Mouse (Mus musculus): Measurements from ENCODE around the gene Pik3r6. TPM values are rescaled to one million over a fixed set of nuclear protein-coding genes. Genes with fewer than 3 reads are reported as not detected.

Gene Pik3r6
- polyA plus RNA-seq (2014; fragmentation: Nextera tagmentation; extraction: Ambion mirVana) = 1.3 and 1.7 TPM in 2 replicates

DNA sequence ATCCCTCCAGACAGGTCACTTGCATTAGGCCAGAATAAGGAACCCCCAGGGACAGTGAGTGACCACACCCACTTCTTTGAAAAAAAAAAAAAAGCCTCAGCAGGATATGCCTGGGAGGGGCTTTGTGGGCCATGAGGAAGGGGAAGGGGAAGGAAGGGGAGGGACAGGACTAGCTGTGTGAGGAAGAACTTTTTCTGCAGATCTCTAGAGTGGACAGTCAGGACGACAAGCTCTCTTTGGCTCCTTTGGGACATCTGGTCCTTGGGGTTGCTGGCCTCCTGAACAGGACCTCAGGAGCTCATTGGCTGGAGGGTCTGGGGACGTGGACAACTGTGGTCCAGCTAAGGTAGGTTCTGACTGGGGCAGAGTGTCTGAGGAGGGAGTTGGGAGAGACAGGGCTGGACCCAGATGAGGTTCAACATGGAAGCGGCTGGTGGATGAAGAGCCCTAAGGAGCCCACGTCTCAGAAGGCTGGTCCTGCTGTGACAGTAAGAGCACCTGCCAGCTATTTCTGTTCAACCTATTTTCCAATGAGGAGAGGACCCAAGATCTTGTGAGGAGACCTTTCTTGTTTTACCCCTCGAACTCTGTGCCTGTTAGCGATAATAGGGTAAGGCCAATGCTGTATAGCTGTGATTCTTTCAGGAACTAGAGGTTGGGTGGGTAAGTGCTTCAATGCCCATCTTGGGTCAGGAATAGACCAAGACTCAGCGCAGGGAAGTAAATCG, at the start of gene Pik3r6:
Gene Pik3r6, plus strand, starts transcription at position 118 of the 728 bp plus-strand sequence.
- WGBS = 81% methylated on average over 8 of the region's 8 CpGs

DNA sequence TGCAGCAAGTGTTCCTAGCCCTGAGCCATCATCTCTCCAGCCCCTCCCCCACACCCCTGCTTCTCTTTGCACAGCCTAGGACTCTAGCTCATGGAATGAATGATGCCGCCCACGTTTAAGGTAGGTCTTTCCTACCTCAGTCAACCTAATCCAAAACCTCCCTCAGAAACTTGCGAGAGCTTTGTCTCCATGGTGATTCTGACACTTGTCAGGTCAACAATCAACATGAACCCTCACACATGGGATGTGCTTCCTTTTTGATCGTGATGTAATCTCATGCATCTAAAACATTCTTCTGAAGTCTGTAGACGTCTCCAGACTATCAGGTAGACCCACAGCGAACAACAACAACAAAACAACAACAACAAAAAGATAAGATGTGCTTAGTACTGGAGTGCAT, 49.5 kb upstream of the Pik3r6 start:
- no peak overlapping the region for H3K9ac ChIP-seq
- H3K4me3 ChIP-seq (replicated peaks; ENCODE audit: low read length) = no peak overlapping the region
- no peak for ATAC-seq (ENCODE audit: low FRiP score)
- no peaks in the 10 kb centered on the region for H3K9me3 ChIP-seq (ENCODE audit: control insufficient read depth, low read length)
- H3K27ac ChIP-seq = no peak overlapping the region
- no peaks in the 10 kb centered on the region for H3K36me3 ChIP-seq (replicated peaks; ENCODE audit: control insufficient read depth, insufficient read depth)
- H3K4me2 ChIP-seq (replicated peaks) = no peak overlapping the region
- peaks cover 10% of the 10 kb centered on the region; the same call in 1 of the 2 replicates for H3K4me1 ChIP-seq (replicated peaks; ENCODE audit: control insufficient read depth, insufficient read depth, low read length)
- WGBS = 76% methylated on average over 6 of the region's 6 CpGs
- no peaks in the 10 kb centered on the region for H3K27me3 ChIP-seq (ENCODE audit: control insufficient read depth, insufficient read depth, low read length)
- DNase-seq (ENCODE audit: low spot score) = no peak

More for the DNA sequence above, at the start of gene Pik3r6:
- H3K4me2 ChIP-seq (replicated peaks) = peak within 1 kb of the TSS; percentile 26; the same call in 1 of the 2 replicates
- H3K9me3 ChIP-seq (ENCODE audit: control insufficient read depth, low read length) = no peaks in the 10 kb centered on the region
- H3K4me1 ChIP-seq (replicated peaks; ENCODE audit: control insufficient read depth, insufficient read depth, low read length) = no peaks in the 10 kb centered on the region
- H3K36me3 ChIP-seq (replicated peaks; ENCODE audit: control insufficient read depth, insufficient read depth) = no peaks in the 10 kb centered on the region
- H3K27me3 ChIP-seq (ENCODE audit: control insufficient read depth, insufficient read depth, low read length) = no peaks in the 10 kb centered on the region
- no peak within 1 kb of the TSS for H3K9ac ChIP-seq
- no peak for ATAC-seq (ENCODE audit: low FRiP score)
- no peak for DNase-seq (ENCODE audit: low spot score)
- H3K27ac ChIP-seq = no peak within 1 kb of the TSS
- no peak within 1 kb of the TSS for H3K4me3 ChIP-seq (replicated peaks; ENCODE audit: low read length)

DNA sequence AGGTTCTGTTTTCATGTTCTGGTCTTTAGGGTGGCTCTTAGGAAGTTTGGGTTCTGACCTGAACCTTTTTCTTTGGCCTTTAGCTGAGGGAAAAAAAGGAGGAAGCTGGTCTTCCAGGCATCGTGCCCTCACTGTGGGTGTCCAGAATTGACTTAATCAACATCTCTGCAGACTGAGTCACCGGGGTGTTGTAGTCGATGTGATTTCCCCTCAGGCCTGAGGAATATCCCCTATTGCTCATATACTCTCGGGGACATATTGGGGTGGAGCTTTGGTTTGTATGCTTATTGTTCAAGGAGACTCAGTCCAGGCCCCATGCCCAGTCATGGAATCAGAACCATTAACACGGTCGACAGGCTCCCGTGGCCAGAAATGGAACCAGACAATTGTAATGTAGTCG, 44.7 kb upstream of the Pik3r6 start:
- H3K27me3 ChIP-seq (ENCODE audit: control insufficient read depth, insufficient read depth, low read length) = no peaks in the 10 kb centered on the region
- no peaks in the 10 kb centered on the region for H3K9me3 ChIP-seq (ENCODE audit: control insufficient read depth, low read length)
- ATAC-seq (ENCODE audit: low FRiP score) = no peak
- WGBS = 67% methylated on average over 8 of the region's 8 CpGs
- DNase-seq (ENCODE audit: low spot score) = no peak
- H3K9ac ChIP-seq = no peak overlapping the region
- no peak overlapping the region for H3K4me2 ChIP-seq (replicated peaks)
- no peak overlapping the region for H3K27ac ChIP-seq
- H3K36me3 ChIP-seq (replicated peaks; ENCODE audit: control insufficient read depth, insufficient read depth) = no peaks in the 10 kb centered on the region
- no peak overlapping the region for H3K4me3 ChIP-seq (replicated peaks; ENCODE audit: low read length)
- H3K4me1 ChIP-seq (replicated peaks; ENCODE audit: control insufficient read depth, insufficient read depth, low read length) = no peaks in the 10 kb centered on the region

DNA sequence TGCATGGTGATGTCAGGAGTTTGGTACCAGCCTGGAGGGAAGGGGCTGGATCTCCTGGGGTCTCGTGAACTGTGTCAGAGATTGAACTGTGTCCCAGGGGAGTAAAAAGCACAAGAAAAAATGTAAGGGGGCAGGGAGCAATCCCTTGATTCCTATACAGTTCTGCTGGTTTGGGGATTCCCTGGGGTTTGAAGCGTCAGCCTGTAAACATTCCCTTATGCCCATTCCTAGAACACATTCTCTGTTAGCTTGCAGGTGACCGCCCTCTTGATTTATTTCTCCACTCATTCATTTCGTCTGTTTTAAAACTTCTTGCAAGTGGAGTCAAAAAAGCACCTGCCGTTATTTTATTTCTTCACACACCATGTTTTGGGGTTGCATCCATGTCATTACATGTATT, 43.8 kb upstream of the Pik3r6 start:
- H3K9ac ChIP-seq = no peak overlapping the region
- DNase-seq (ENCODE audit: low spot score) (no peak), ATAC-seq (ENCODE audit: low FRiP score) (no peak)
- no peak overlapping the region for H3K4me3 ChIP-seq (replicated peaks; ENCODE audit: low read length)
- no peaks in the 10 kb centered on the region for H3K4me1 ChIP-seq (replicated peaks; ENCODE audit: control insufficient read depth, insufficient read depth, low read length)
- no peaks in the 10 kb centered on the region for H3K9me3 ChIP-seq (ENCODE audit: control insufficient read depth, low read length)
- no peak overlapping the region for H3K27ac ChIP-seq
- H3K36me3 ChIP-seq (replicated peaks; ENCODE audit: control insufficient read depth, insufficient read depth) = no peaks in the 10 kb centered on the region
- no peak overlapping the region for H3K4me2 ChIP-seq (replicated peaks)
- 84% methylated on average over 5 of the region's 5 CpGs for WGBS
- H3K27me3 ChIP-seq (ENCODE audit: control insufficient read depth, insufficient read depth, low read length) = no peaks in the 10 kb centered on the region

DNA sequence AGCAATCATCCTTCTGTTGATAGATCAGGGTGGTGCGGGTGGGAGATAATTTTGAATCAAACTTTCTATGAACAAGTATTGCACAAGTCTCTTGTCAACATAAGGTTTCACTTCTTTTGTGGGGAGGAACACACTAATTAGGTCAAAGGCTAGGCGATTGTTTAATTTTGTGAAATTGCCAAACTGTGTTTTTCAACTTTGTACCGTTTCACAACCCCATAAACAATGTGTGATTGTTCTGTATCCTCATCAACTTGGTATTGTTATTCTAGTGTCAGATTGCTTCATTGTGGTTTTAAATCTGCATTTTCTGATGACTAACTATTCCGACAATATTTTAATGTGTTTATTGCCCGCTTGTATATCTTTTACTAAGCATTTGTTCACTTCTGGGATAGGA, 43.3 kb upstream of the Pik3r6 start:
- no peak overlapping the region for H3K4me3 ChIP-seq (replicated peaks; ENCODE audit: low read length)
- no peak overlapping the region for H3K9ac ChIP-seq
- H3K36me3 ChIP-seq (replicated peaks; ENCODE audit: control insufficient read depth, insufficient read depth) = no peaks in the 10 kb centered on the region
- no peaks in the 10 kb centered on the region for H3K27me3 ChIP-seq (ENCODE audit: control insufficient read depth, insufficient read depth, low read length)
- ATAC-seq (ENCODE audit: low FRiP score) (no peak), DNase-seq (ENCODE audit: low spot score) (no peak)
- 94% methylated on average over 5 of the region's 5 CpGs for WGBS
- H3K9me3 ChIP-seq (ENCODE audit: control insufficient read depth, low read length) = no peaks in the 10 kb centered on the region
- H3K4me1 ChIP-seq (replicated peaks; ENCODE audit: control insufficient read depth, insufficient read depth, low read length) = no peaks in the 10 kb centered on the region
- H3K27ac ChIP-seq = no peak overlapping the region
- no peak overlapping the region for H3K4me2 ChIP-seq (replicated peaks)

DNA sequence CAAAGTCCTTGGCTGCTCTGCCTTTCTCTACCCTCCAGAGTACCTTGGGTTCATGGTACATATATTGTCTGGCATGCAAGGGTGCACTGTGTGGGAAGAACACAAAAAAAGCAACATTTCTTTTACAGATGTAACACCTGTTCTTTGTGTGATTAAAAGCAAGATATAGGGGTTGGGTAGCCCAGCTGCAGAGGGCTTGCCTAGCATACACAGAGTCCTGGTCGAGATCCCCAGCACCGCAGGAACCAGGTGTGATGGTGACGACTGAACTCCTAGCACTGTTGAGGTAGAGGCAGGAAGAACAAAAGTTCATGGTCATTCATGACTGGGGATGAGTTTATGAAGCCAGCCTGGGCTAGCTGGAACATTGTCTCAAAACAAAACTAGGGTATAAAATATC, 40.1 kb upstream of the Pik3r6 start:
- H3K9ac ChIP-seq = no peak overlapping the region
- DNase-seq (ENCODE audit: low spot score) = no peak
- no peak overlapping the region for H3K27ac ChIP-seq
- no peaks in the 10 kb centered on the region for H3K27me3 ChIP-seq (ENCODE audit: control insufficient read depth, insufficient read depth, low read length)
- H3K4me2 ChIP-seq (replicated peaks) = no peak overlapping the region
- 84% methylated on average over 3 of the region's 3 CpGs for WGBS
- H3K4me1 ChIP-seq (replicated peaks; ENCODE audit: control insufficient read depth, insufficient read depth, low read length) = no peaks in the 10 kb centered on the region
- ATAC-seq (ENCODE audit: low FRiP score) = no peak
- no peaks in the 10 kb centered on the region for H3K36me3 ChIP-seq (replicated peaks; ENCODE audit: control insufficient read depth, insufficient read depth)
- no peaks in the 10 kb centered on the region for H3K9me3 ChIP-seq (ENCODE audit: control insufficient read depth, low read length)
- H3K4me3 ChIP-seq (replicated peaks; ENCODE audit: low read length) = no peak overlapping the region

DNA sequence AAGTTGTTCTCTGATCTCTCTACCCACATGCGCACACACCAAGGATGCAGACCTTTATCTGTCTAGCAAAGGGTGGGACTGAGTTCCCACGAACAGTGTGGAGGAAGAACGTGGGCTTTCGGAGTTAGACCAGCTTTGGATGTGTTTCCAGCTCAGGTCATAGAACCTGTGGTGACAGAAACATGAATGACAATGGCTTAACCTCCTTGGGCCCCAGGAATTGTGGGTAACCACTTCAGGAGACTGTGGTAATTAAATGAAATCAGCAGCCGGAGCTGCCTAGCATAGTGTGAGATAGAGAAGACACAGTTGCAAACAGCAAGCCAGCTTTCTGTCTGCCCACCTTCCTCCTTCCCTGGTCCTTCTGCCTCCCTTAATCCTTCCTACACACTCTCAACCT, 38.6 kb upstream of the Pik3r6 start:
- H3K4me1 ChIP-seq (replicated peaks; ENCODE audit: control insufficient read depth, insufficient read depth, low read length) = no peaks in the 10 kb centered on the region
- no peak overlapping the region for H3K4me3 ChIP-seq (replicated peaks; ENCODE audit: low read length)
- ATAC-seq (ENCODE audit: low FRiP score) = no peak
- H3K27ac ChIP-seq = no peak overlapping the region
- H3K4me2 ChIP-seq (replicated peaks) = no peak overlapping the region
- no peak for DNase-seq (ENCODE audit: low spot score)
- H3K9ac ChIP-seq = no peak overlapping the region
- H3K9me3 ChIP-seq (ENCODE audit: control insufficient read depth, low read length) = no peaks in the 10 kb centered on the region
- H3K36me3 ChIP-seq (replicated peaks; ENCODE audit: control insufficient read depth, insufficient read depth) = no peaks in the 10 kb centered on the region
- H3K27me3 ChIP-seq (ENCODE audit: control insufficient read depth, insufficient read depth, low read length) = no peaks in the 10 kb centered on the region
- WGBS = 78% methylated on average over 5 of the region's 5 CpGs

DNA sequence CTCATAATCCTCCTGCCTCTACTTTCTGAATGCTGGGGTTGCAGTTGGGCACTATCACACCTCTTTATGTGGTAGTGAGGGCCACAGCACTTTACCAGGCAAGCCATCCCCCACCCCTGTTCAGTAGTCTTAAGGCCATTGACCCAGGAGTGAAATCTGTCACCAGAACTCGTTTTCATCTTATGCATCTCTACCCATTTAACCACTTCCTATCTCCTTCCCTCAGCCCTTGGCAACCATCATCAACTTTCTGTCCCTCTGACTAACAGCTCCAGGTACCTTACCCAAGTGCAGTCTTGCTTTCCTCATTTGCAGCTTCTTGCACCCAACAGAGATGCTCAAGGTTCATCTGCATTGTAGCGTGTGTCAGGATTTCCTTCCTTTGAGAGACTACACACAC, 37.7 kb upstream of the Pik3r6 start:
- DNase-seq (ENCODE audit: low spot score) (no peak), ATAC-seq (ENCODE audit: low FRiP score) (no peak)
- no peak overlapping the region for H3K9ac ChIP-seq
- no peaks in the 10 kb centered on the region for H3K36me3 ChIP-seq (replicated peaks; ENCODE audit: control insufficient read depth, insufficient read depth)
- 75% methylated on average over 2 of the region's 2 CpGs for WGBS
- H3K4me3 ChIP-seq (replicated peaks; ENCODE audit: low read length) = no peak overlapping the region
- no peaks in the 10 kb centered on the region for H3K9me3 ChIP-seq (ENCODE audit: control insufficient read depth, low read length)
- no peak overlapping the region for H3K27ac ChIP-seq
- no peak overlapping the region for H3K4me2 ChIP-seq (replicated peaks)
- no peaks in the 10 kb centered on the region for H3K4me1 ChIP-seq (replicated peaks; ENCODE audit: control insufficient read depth, insufficient read depth, low read length)
- H3K27me3 ChIP-seq (ENCODE audit: control insufficient read depth, insufficient read depth, low read length) = no peaks in the 10 kb centered on the region

DNA sequence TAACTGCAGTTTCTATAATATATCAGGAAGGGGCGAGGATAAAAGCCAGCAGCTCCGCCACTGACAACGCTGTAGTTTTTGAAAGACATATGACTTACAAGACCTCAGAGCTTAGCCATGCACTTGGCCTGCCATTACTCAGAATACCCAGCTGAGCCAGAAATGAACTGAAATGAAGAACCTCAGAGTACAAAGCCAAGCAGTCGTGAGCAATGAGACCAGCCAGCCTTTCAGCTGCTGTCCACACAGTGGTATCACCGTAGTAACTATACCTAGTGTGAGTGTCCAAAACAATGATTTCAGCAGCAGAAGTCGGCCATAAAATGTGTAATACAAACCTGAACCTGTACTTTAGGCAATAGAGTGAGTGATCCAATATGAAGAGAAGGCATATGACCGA, 35.4 kb upstream of the Pik3r6 start:
- no peak overlapping the region for H3K27ac ChIP-seq
- H3K27me3 ChIP-seq (ENCODE audit: control insufficient read depth, insufficient read depth, low read length) = no peaks in the 10 kb centered on the region
- DNase-seq (ENCODE audit: low spot score) (no peak), ATAC-seq (ENCODE audit: low FRiP score) (no peak)
- H3K4me1 ChIP-seq (replicated peaks; ENCODE audit: control insufficient read depth, insufficient read depth, low read length) = no peaks in the 10 kb centered on the region
- no peak overlapping the region for H3K9ac ChIP-seq
- WGBS = 78% methylated on average over 7 of the region's 7 CpGs
- H3K9me3 ChIP-seq (ENCODE audit: control insufficient read depth, low read length) = no peaks in the 10 kb centered on the region
- no peaks in the 10 kb centered on the region for H3K36me3 ChIP-seq (replicated peaks; ENCODE audit: control insufficient read depth, insufficient read depth)
- no peak overlapping the region for H3K4me3 ChIP-seq (replicated peaks; ENCODE audit: low read length)
- no peak overlapping the region for H3K4me2 ChIP-seq (replicated peaks)
